Mouse (Mus musculus): ENCODE measurements around the gene Med11.

DNA sequence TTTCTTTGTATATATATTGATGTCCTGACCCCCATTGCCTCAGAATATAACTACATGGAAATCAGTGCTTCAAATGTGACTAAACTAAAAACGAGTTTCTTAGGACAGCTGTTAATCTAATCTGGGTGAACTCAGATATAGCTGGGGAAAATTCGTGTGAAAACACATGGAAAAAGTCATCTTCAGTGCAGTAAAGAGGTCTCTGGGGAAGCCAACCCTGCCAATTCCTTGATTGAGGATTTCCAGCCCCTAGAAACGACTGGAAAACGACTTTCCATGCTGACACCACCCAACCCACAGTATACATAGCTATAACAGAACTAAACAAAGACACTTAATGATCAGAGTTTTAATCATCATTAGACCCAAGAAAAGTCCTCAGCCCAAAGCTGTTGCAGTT lies 36.1 kb downstream of the Med11 start:
- TF ChIP-seq GATA1 (IDR thresholded peaks at IDR 0.05; ENCODE audit: low read length): no peak
- TF ChIP-seq TAL1 (IDR thresholded peaks at IDR 0.05; ENCODE audit: low read length): no peak
